Mouse (Mus musculus) MEL (cell line): ENCODE data around the gene Tpst2. TPM values are rescaled to one million over a fixed set of nuclear protein-coding genes. Genes with fewer than 3 reads are reported as not detected.

Experiments
- DNase-seq: peaks from one replicate; pipeline ENCODE4 v3.0.0; 2011; ENCODE audit warnings: low read depth, low spot score
- H3K27ac ChIP-seq: 2 replicates; pipeline ENCODE4 v1.5.1; 2012; ENCODE audit warnings: low read depth, mild to moderate bottlenecking, control low read depth, low read length, moderate library complexity; ENCODE audit not compliant: control insufficient read depth
- H3K27me3 ChIP-seq, 2 experiments: fragments of 150-350 bp in 1 of 2; sonication (generic) in 1 of 2; 2 replicates each; pipeline ENCODE4 v1.6.1; 2012; ENCODE audit warnings: low read length in 2 of 2, mild to moderate bottlenecking in 2 of 2, improper control_type of control experiment in 1 of 2, moderate library complexity in 1 of 2; ENCODE audit not compliant: insufficient read depth in 2 of 2, control insufficient read depth in 1 of 2
- H3K36me3 ChIP-seq, 2 experiments: 2 replicates each; pipeline ENCODE4 v1.6.1; 2012 to 2014; ENCODE audit warnings: low read length in 2 of 2, improper control_type of control experiment in 1 of 2, inconsistent platforms in 1 of 2, mild to moderate bottlenecking in 1 of 2; ENCODE audit not compliant: insufficient read depth in 2 of 2, control insufficient read depth in 1 of 2
- H3K4me1 ChIP-seq, 2 experiments: fragments of 150-350 bp in 1 of 2; sonication (generic) in 1 of 2; 2 replicates each; pipeline ENCODE4 v1.6.1; 2012; ENCODE audit warnings: low read length in 2 of 2, improper control_type of control experiment in 1 of 2, mild to moderate bottlenecking in 1 of 2; ENCODE audit not compliant: insufficient read depth in 2 of 2, control insufficient read depth in 1 of 2
- H3K4me3 ChIP-seq, 2 experiments: fragments of 150-350 bp in 1 of 2; sonication (generic) in 1 of 2; 2 replicates each; pipeline ENCODE4 v1.5.1; 2012; ENCODE audit warnings: low read depth in 2 of 2, low read length in 2 of 2, mild to moderate bottlenecking in 2 of 2, moderate library complexity in 2 of 2, control low read depth in 1 of 2, improper control_type of control experiment in 1 of 2; ENCODE audit not compliant: control insufficient read depth in 1 of 2, insufficient read depth in 1 of 2
- H3K79me2 ChIP-seq: 2 replicates; pipeline ENCODE4 v1.6.1; 2012; ENCODE audit warnings: mild to moderate bottlenecking, low read length, moderate library complexity; ENCODE audit not compliant: control insufficient read depth, poor library complexity, insufficient read depth
- H3K9ac ChIP-seq: 2 replicates; pipeline ENCODE4 v1.6.1; 2012; ENCODE audit warnings: low read depth, mild to moderate bottlenecking, control low read depth, low read length, moderate library complexity; ENCODE audit not compliant: control insufficient read depth, poor library complexity, severe bottlenecking
- H3K9me3 ChIP-seq: fragments of 150-350 bp; sonication (generic); replicated peaks from 2 replicates; pipeline ENCODE4 v1.6.1; 2012; ENCODE audit warnings: mild to moderate bottlenecking, low read length, improper control_type of control experiment, moderate library complexity; ENCODE audit not compliant: insufficient read depth
- BHLHE40 ChIP-seq: IDR thresholded peaks from 2 replicates; pipeline ENCODE4 v1.6.1; 2012; ENCODE audit warnings: low read depth, mild to moderate bottlenecking, inconsistent platforms, low read length, improper control_type of control experiment, borderline replicate concordance
- CTCF ChIP-seq, 3 experiments: IDR thresholded peaks in 2 of 3; conservative IDR thresholded peaks in 1 of 3; 2 replicates each; pipeline ENCODE4 v1.5.1; 2011 to 2012; ENCODE audit warnings: low read length in 3 of 3, low read depth in 2 of 3, mild to moderate bottlenecking in 2 of 3, improper control_type of control experiment in 1 of 3, inconsistent platforms in 1 of 3, mixed read lengths in 1 of 3, moderate library complexity in 1 of 3; ENCODE audit not compliant: control insufficient read depth in 1 of 3, insufficient read depth in 1 of 3, poor library complexity in 1 of 3, severe bottlenecking in 1 of 3
- E2F4 ChIP-seq: IDR thresholded peaks from 2 replicates; pipeline ENCODE4 v1.6.1; 2011; ENCODE audit warnings: low read depth, low read length, improper control_type of control experiment, borderline replicate concordance
- ELF1 ChIP-seq: IDR thresholded peaks from 2 replicates; pipeline ENCODE4 v1.6.1; 2014; ENCODE audit warnings: low read depth, mild to moderate bottlenecking, inconsistent platforms, low read length, improper control_type of control experiment, moderate library complexity
- ETS1 ChIP-seq: IDR thresholded peaks from 2 replicates; pipeline ENCODE4 v1.6.1; 2012; ENCODE audit warnings: low read depth, mild to moderate bottlenecking, inconsistent platforms, low read length, improper control_type of control experiment, moderate library complexity
- GABPA ChIP-seq: IDR thresholded peaks from 2 replicates; pipeline ENCODE4 v1.6.1; 2012; ENCODE audit warnings: low read depth, mild to moderate bottlenecking, inconsistent platforms, low read length, improper control_type of control experiment, moderate library complexity
- GATA1 ChIP-seq: IDR thresholded peaks from 2 replicates; pipeline ENCODE4 v1.6.1; 2011; ENCODE audit warnings: low read depth, low read length, improper control_type of control experiment
- HCFC1 ChIP-seq: IDR thresholded peaks from 2 replicates; pipeline ENCODE4 v1.6.1; 2012; ENCODE audit warnings: low read depth, mild to moderate bottlenecking, inconsistent platforms, low read length, improper control_type of control experiment, moderate library complexity
- JUND ChIP-seq: IDR thresholded peaks from 2 replicates; pipeline ENCODE4 v1.6.1; 2011; ENCODE audit warnings: low read depth, mild to moderate bottlenecking, improper control_type of control experiment, low read length
- KAT2A ChIP-seq: conservative IDR thresholded peaks from 2 replicates; pipeline ENCODE4 v1.6.1; 2012; ENCODE audit warnings: low read depth, low read length, improper control_type of control experiment, inconsistent platforms
- MAX ChIP-seq: IDR thresholded peaks from 2 replicates; pipeline ENCODE4 v1.6.1; 2011; ENCODE audit warnings: low read length, improper control_type of control experiment
- MXI1 ChIP-seq: IDR thresholded peaks from 2 replicates; pipeline ENCODE4 v1.6.1; 2011; ENCODE audit warnings: mild to moderate bottlenecking, low read depth, low read length, improper control_type of control experiment
- NELFE ChIP-seq: IDR thresholded peaks from 2 replicates; pipeline ENCODE4 v1.6.1; 2011; ENCODE audit warnings: low read depth, low read length, improper control_type of control experiment
- NRF1 ChIP-seq: IDR thresholded peaks from 2 replicates; pipeline ENCODE4 v1.6.1; 2014; ENCODE audit warnings: low read depth, mild to moderate bottlenecking, inconsistent platforms, low read length, improper control_type of control experiment, moderate library complexity; ENCODE audit not compliant: poor library complexity, insufficient read depth, severe bottlenecking
- RAD21 ChIP-seq: IDR thresholded peaks from 2 replicates; pipeline ENCODE4 v1.6.1; 2011; ENCODE audit warnings: mild to moderate bottlenecking, low read depth, low read length, improper control_type of control experiment
- RCOR1 ChIP-seq: IDR thresholded peaks from 2 replicates; pipeline ENCODE4 v1.6.1; 2012; ENCODE audit warnings: low read depth, mild to moderate bottlenecking, inconsistent platforms, low read length, improper control_type of control experiment
- SMC3 ChIP-seq: IDR thresholded peaks from 2 replicates; pipeline ENCODE4 v1.6.1; 2011; ENCODE audit warnings: low read depth, low read length, improper control_type of control experiment
- TCF12 ChIP-seq: IDR thresholded peaks from 2 replicates; pipeline ENCODE4 v1.6.1; 2014; ENCODE audit warnings: low read depth, mild to moderate bottlenecking, inconsistent platforms, low read length, improper control_type of control experiment, moderate library complexity
- UBTF ChIP-seq: IDR thresholded peaks from 2 replicates; pipeline ENCODE4 v1.6.1; 2012; ENCODE audit warnings: low read depth, mild to moderate bottlenecking, inconsistent platforms, low read length, improper control_type of control experiment, moderate library complexity, borderline replicate concordance; ENCODE audit not compliant: insufficient read depth
- USF2 ChIP-seq, 2 experiments: IDR thresholded peaks; 2 replicates each; pipeline ENCODE4 v1.6.1; 2011 to 2012; ENCODE audit warnings: improper control_type of control experiment in 2 of 2, low read length in 2 of 2, borderline replicate concordance in 1 of 2, inconsistent platforms in 1 of 2, low read depth in 1 of 2, mild to moderate bottlenecking in 1 of 2; ENCODE audit not compliant: insufficient read depth in 1 of 2
- ZC3H11A ChIP-seq: IDR thresholded peaks from 2 replicates; pipeline ENCODE4 v1.6.1; 2012; ENCODE audit warnings: low read depth, mild to moderate bottlenecking, inconsistent platforms, low read length, improper control_type of control experiment
- ZKSCAN1 ChIP-seq: IDR thresholded peaks from 2 replicates; pipeline ENCODE4 v1.6.1; 2012; ENCODE audit warnings: low read depth, mild to moderate bottlenecking, inconsistent platforms, low read length, improper control_type of control experiment, moderate library complexity
- ZMIZ1 ChIP-seq: IDR thresholded peaks from 2 replicates; pipeline ENCODE4 v1.6.1; 2012; ENCODE audit warnings: low read depth, mild to moderate bottlenecking, inconsistent platforms, low read length, improper control_type of control experiment, moderate library complexity
- ZNF384 ChIP-seq: IDR thresholded peaks from 2 replicates; pipeline ENCODE4 v1.6.1; 2012; ENCODE audit warnings: low read depth, mild to moderate bottlenecking, inconsistent platforms, low read length, improper control_type of control experiment
- polyA plus RNA-seq, 2 experiments: library from polyadenylated mRNA; stranded (reverse) in 1 of 2; unstranded in 1 of 2; fragments of >175 nt in 1 of 2; fragments of >200 nt in 1 of 2; gene quantifications; 2 replicates each; pipeline versions ENCODE4 v1.2.1 to v1.2.4; 2012; ENCODE audit warnings: low replicate concordance in 2 of 2, low read depth in 1 of 2; ENCODE audit not compliant: insufficient read length in 2 of 2, insufficient read depth in 1 of 2, missing spikeins in 1 of 2
- total RNA-seq: library from RNA; depleted of rRNA; stranded (reverse); fragments of 300-350 nt; gene quantifications from 2 replicates; pipeline ENCODE4 v1.2.3, GENCODE M21; 2012

Gene Tpst2
- total and polyA plus RNA-seq, 3 experiments, result 57.8 to 86.1 TPM; not detected in 1

- 0 out of 2 replicates have a peak overlapping the region, but pooled peaks have one; percentile 5 for H3K27ac ChIP-seq
- no peak overlapping the region for H3K4me3 ChIP-seq
- no peaks in the 10 kb centered on the region for H3K79me2 ChIP-seq
- H3K9me3 ChIP-seq, result no peaks in the 10 kb centered on the region
- H3K36me3 ChIP-seq, result peaks cover 2 to 3% of the 10 kb centered on the region in 2 experiments; a peak in 3 of 4 replicates
- TF ChIP-seq SMC3 (no peak), RAD21 (no peak), MXI1 (no peak), KAT2A (no peak), TCF12 (no peak), ETS1 (no peak), E2F4 (no peak), UBTF (no peak), ZNF384 (no peak), NRF1 (no peak), HCFC1 (no peak)
- 0 out of 4 replicates have a peak, but pooled peaks cover 0 to 5% of the 10 kb centered on the region in 2 experiments for H3K4me1 ChIP-seq
- H3K9ac ChIP-seq, result no peak overlapping the region
- H3K27me3 ChIP-seq, result no peaks in the 10 kb centered on the region
- no peak for DNase-seq
Measured at GRCm38 (mm10) chr5:112360077-112360476, 83.6 kb downstream of the Tpst2 start.

DNA sequence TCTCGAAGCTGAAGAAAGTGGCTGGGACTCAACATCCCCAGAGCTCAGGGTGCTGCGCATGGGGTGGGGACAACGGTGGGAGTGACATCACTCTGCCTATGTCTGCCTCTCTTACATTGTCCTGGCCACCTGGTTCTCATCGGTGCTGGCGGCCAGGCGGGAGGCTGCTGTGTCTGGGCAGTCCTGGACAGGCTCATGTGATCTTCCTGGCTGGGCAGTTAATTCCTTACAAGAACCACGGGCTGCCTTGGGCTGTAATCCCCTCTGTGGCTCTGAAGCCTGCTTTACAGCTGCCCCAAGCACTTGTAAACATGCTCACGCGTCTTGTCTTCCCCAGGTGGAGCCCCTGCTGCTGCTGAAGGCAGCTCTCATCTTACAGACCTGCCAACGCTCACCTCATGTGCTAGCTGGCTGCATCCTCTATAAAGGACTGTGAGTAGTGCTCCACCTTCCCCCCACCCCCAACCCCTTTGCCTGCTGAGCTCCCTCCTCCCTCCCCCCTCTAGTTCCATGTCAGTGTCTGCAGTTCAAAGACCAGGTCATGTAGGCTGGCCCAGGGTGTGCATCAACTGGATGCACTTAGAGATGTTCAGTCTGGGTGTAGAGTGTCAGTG, 87.8 kb downstream of the Tpst2 start:
- Histone ChIP-seq H3K27me3 (no peaks in the 10 kb centered on the region), H3K79me2 (no peaks in the 10 kb centered on the region), H3K4me3 (no peak overlapping the region), H3K9ac (no peak overlapping the region), H3K27ac (no peak overlapping the region), H3K36me3 (peaks cover under 1 to 2% of the 10 kb centered on the region in 2 experiments; a peak in 3 of 4 replicates), H3K9me3 (no peaks in the 10 kb centered on the region)
- no peak for TF ChIP-seq MAX
- TF ChIP-seq NELFE, result no peak
- no peak for TF ChIP-seq BHLHE40
- TF ChIP-seq ZMIZ1, result no peak
- no peak for TF ChIP-seq CTCF (IDR thresholded peaks at IDR 0.05 in 2 of 3, conservative IDR thresholded peaks at IDR 0.05 in 1 of 3; ENCODE audit: control insufficient read depth in 1 of 3, insufficient read depth in 1 of 3, low read depth in 2 of 3, low read length in 3 of 3, poor library complexity in 1 of 3, severe bottlenecking in 1 of 3)
- TF ChIP-seq UBTF, result no peak
- TF ChIP-seq ELF1, result no peak
- TF ChIP-seq ZC3H11A, result no peak
- no peak for TF ChIP-seq RAD21
- no peak for TF ChIP-seq RCOR1
- TF ChIP-seq GATA1, result no peak
- TF ChIP-seq NRF1, result no peak
- no peak for TF ChIP-seq KAT2A
- TF ChIP-seq ZKSCAN1, result no peak
- no peak for TF ChIP-seq JUND
- no peak for TF ChIP-seq USF2 (IDR thresholded peaks at IDR 0.05; ENCODE audit: borderline replicate concordance in 1 of 2, insufficient read depth in 1 of 2, low read depth in 1 of 2, low read length in 2 of 2)
- no peak for TF ChIP-seq GABPA
- TF ChIP-seq, all 39 proteins: peak for 0
- H3K4me1 ChIP-seq, result 0 out of 4 replicates have a peak, but pooled peaks cover 0 to 3% of the 10 kb centered on the region in 2 experiments
- DNase-seq, result no peak
